Mouse (Mus musculus) small intestine, adult 2 months (tissue): ENCODE results near the gene Vps45.
A peak's percentile ranks its signal among the peaks of the same experiment; 100 is the strongest.

Experiments
- CTCF ChIP-seq: fragments of 200-500 bp; IDR thresholded peaks from 2 replicates; pipeline ENCODE4 v1.5.1; 2012; ENCODE audit warnings: low read depth, mild to moderate bottlenecking, control low read depth, inconsistent platforms, low read length, moderate library complexity, mixed read lengths; ENCODE audit not compliant: insufficient replicate concordance, insufficient read length; ENCODE audit errors: extremely low read depth
- POLR2A ChIP-seq: fragments of 200-500 bp; IDR thresholded peaks from 2 replicates; pipeline ENCODE4 v1.6.1; 2012; ENCODE audit warnings: low read depth, mild to moderate bottlenecking, control low read depth, inconsistent platforms, low read length, moderate library complexity

DNA sequence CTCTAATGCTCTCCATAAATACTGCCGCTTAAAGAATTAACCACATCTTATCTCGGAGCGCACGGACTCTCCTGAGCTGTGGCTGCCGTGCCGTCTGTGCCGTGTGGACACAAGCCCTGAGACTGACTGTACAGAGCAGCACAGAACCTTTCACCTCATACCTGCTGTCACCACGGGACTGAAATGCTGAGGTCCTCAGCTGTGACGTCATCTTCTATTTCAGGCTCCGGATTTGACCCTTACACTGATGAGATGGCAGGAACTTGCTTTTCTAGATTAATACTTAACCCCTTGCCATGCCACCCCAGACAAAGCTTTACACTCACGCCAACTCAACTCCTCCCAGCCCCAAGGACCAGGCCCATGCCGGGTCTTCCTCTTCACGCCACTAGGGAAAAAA is 35.9 kb upstream of the Vps45 start:
- no peak for TF ChIP-seq CTCF
- peak; percentile 68 for TF ChIP-seq POLR2A
